ENCODE assay signal across 9 mouse cellular contexts in the genomic region with DNA sequence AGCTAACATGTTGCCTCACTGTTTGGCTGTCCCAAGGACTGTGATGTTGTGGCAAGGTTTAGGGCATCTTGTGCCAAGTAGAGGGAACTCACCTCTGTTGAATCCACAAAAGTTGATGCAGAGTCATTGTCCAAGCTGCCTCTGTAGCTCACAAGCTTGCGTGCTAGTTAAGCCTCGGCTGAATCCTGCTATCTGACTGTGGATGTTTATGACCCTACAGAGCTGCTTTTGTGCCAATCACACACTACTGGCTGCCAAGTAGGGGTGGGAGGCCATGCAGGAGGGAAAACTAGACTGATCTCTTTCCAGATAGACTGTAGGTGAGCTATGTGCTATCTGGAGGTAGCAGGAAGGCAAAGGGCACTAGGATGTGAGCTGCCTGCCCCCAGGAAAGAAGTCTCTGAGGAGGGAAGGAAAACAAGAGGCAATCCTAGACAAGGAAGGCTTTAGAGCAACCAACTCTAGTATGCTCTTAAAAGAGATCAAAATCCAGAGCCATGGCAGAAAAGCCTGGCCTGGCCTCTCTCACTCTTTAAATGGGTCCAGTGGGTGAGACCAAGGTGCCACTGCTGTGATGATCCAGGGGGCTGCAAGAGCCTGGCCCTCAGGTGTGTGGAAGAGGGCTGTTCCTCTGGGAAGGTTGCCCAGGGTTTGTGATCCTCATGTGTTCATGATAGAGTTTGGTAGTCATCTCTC. TPM values are rescaled to one million over a fixed set of nuclear protein-coding genes. Genes with fewer than 3 reads are reported as not detected.
DNase-seq lines count a peak whose midpoint lies in the region; ATAC-seq and TF ChIP-seq lines count a peak whose summit lies in the region.
"Had no signal": no experiment of that assay in that cellular context is flagged by ENCODE, and none has a peak within 500 bp of the region (broad histone marks: within the 10 kb centered on the region; RNA-seq: fewer than 3 reads in every experiment).

No protein-coding gene starts in this region.

- H3K9me3 ChIP-seq in embryonic facial prominence, embryonic 14.5 days (ENCODE audit: control insufficient read depth, low read length) = peaks cover 50% of the 10 kb centered on the region
- peaks cover 52% of the 10 kb centered on the region for H3K9me3 ChIP-seq in intestine, postnatal 0 days (ENCODE audit: control insufficient read depth)

- ATAC-seq in embryonic facial prominence, embryonic 14.5 days (ENCODE audit: low read depth) = no peak
- peak; percentile 76 for ATAC-seq in intestine, postnatal 0 days

- intact Hi-C loops in gastrocnemius, postnatal 14 days (cut with DNase I; ENCODE audit: low total_unique reads) = no loop called here

- no peaks in the 10 kb centered on the region for H3K4me1 ChIP-seq in embryonic facial prominence, embryonic 14.5 days (ENCODE audit: control insufficient read depth, insufficient read depth, low read length)
- H3K4me1 ChIP-seq in intestine, postnatal 0 days (replicated peaks; ENCODE audit: control insufficient read depth, insufficient read depth, low read length) = no peaks in the 10 kb centered on the region
- peaks cover 16% of the 10 kb centered on the region; the same call in 1 of the 2 replicates for H3K4me1 ChIP-seq in small intestine, adult 2 months (ENCODE audit: control insufficient read depth, insufficient read depth, insufficient read length, low read length)

- no peak overlapping the region for H3K9ac ChIP-seq in embryonic facial prominence, embryonic 14.5 days (ENCODE audit: low read depth, low read length)
- H3K9ac ChIP-seq in intestine, postnatal 0 days (ENCODE audit: low read depth, low read length) = no peak overlapping the region

- H3K4me3 ChIP-seq in embryonic facial prominence, embryonic 14.5 days (ENCODE audit: low read depth, low read length) = no peak overlapping the region
- H3K4me3 ChIP-seq in intestine, postnatal 0 days (ENCODE audit: low read depth, low read length) = 0 out of 2 replicates have a peak overlapping the region, but pooled peaks have one; percentile 0
- H3K4me3 ChIP-seq in small intestine, adult 2 months (ENCODE audit: low read depth, low read length) = peak overlapping the region; percentile 21; the same call in 1 of the 2 replicates
- H3K4me3 ChIP-seq in layer of hippocampus, adult 2 months = no peak overlapping the region

- no peaks in the 10 kb centered on the region for H3K27me3 ChIP-seq in embryonic facial prominence, embryonic 14.5 days (replicated peaks; ENCODE audit: control insufficient read depth, insufficient read depth, low read length)
- H3K27me3 ChIP-seq in intestine, postnatal 0 days (replicated peaks; ENCODE audit: control insufficient read depth, insufficient read depth, low read length) = no peaks in the 10 kb centered on the region
- no peaks in the 10 kb centered on the region for H3K27me3 ChIP-seq in small intestine, adult 2 months (ENCODE audit: control insufficient read depth, insufficient read depth, low read length)

- no peak overlapping the region for H3K4me2 ChIP-seq in embryonic facial prominence, embryonic 14.5 days (ENCODE audit: low read depth, low read length)
- H3K4me2 ChIP-seq in intestine, postnatal 0 days (replicated peaks; ENCODE audit: low read depth) = peak overlapping the region; percentile 9

- TF ChIP-seq POLR2A in small intestine, adult 2 months (IDR thresholded peaks at IDR 0.05; ENCODE audit: low read depth, low read length) = no peak

- TF ChIP-seq CTCF in intestine, postnatal 0 days (IDR thresholded peaks at IDR 0.05; ENCODE audit: low read depth) = no peak
- TF ChIP-seq CTCF in small intestine, adult 2 months (IDR thresholded peaks at IDR 0.05; ENCODE audit: extremely low read depth, insufficient read length, insufficient replicate concordance, low read depth, low read length) = no peak
- TF ChIP-seq CTCF in layer of hippocampus, adult 2 months (conservative IDR thresholded peaks at IDR 0.05) = no peak

- peak; percentile 3 for DNase-seq in gastrocnemius, adult 18-20 months (ENCODE audit: low spot score)
- no peak for DNase-seq in gastrocnemius, postnatal 14 days
- DNase-seq in 3134 (ENCODE audit: extremely low read depth, insufficient read length, low spot score) = peak; percentile 5
- peak; percentile 7 for DNase-seq in embryonic facial prominence, embryonic 14.5 days (ENCODE audit: low spot score)
- no peak for DNase-seq in layer of hippocampus, adult 2 months (ENCODE audit: low spot score in 2 of 2)
- DNase-seq in layer of hippocampus, adult 9-10 months (ENCODE audit: low spot score) = no peak

- H3K36me3 ChIP-seq in embryonic facial prominence, embryonic 14.5 days (ENCODE audit: control insufficient read depth, insufficient read depth, low read length) = no peaks in the 10 kb centered on the region
- no peaks in the 10 kb centered on the region for H3K36me3 ChIP-seq in intestine, postnatal 0 days (ENCODE audit: control insufficient read depth, insufficient read depth)
- peaks cover 8% of the 10 kb centered on the region for H3K36me3 ChIP-seq in small intestine, adult 2 months (ENCODE audit: control insufficient read depth, insufficient read depth, low read length)

- no peak overlapping the region for H3K27ac ChIP-seq in embryonic facial prominence, embryonic 14.5 days (replicated peaks; ENCODE audit: low read depth, low read length)
- H3K27ac ChIP-seq in intestine, postnatal 0 days (ENCODE audit: low read depth, low read length) = peak overlapping the region; percentile 15
- H3K27ac ChIP-seq in small intestine, adult 2 months (ENCODE audit: insufficient read depth, low read depth, low read length) = peak overlapping the region; percentile 65
- H3K27ac ChIP-seq in layer of hippocampus, adult 2 months = no peak overlapping the region

- WGBS in embryonic facial prominence, embryonic 14.5 days = 78% methylated on average over 2 of the region's 2 CpGs
- WGBS in intestine, postnatal 0 days = 70% methylated on average over 2 of the region's 2 CpGs
- WGBS in small intestine, adult 2 months = 44% methylated on average over 2 of the region's 2 CpGs

RNA-seq across cellular contexts. Expression of a gene that starts 2.2 kb away (rescaled TPM):
- under 1 TPM in 1 of 2 experiments, not detected in 1; 0.09 TPM for total RNA-seq in gastrocnemius, adult 18-20 months (2021)
- total RNA-seq in gastrocnemius, postnatal 14 days (2021) = under 1 TPM in 1 of 2 experiments, not detected in 1; 0.12 TPM
- polyA plus RNA-seq in embryonic facial prominence, embryonic 14.5 days (2014; fragmentation: Nextera tagmentation; extraction: Ambion mirVana) = 0.93 and 1.6 TPM in 2 replicates
- polyA plus RNA-seq in intestine, postnatal 0 days (2015; fragmentation: Nextera tagmentation; extraction: Ambion mirVana) = 80.7 and 84.0 TPM in 2 replicates
- 21.8 and 88.2 TPM in 2 replicates for polyA plus RNA-seq in small intestine, adult 2 months (2012; rRNA removed)
- not detected for total RNA-seq in layer of hippocampus, adult 2 months (2021)
- polyA plus RNA-seq: neural tube, embryonic 14.5 days had no signal

RNA-seq across cellular contexts. Expression of a gene that starts 8.3 kb away (rescaled TPM):
- not detected for total RNA-seq in gastrocnemius, adult 18-20 months (2021)
- under 1 TPM; 0.22 to 0.39 TPM for total RNA-seq in gastrocnemius, postnatal 14 days (2021)
- polyA plus RNA-seq in embryonic facial prominence, embryonic 14.5 days (2014; fragmentation: Nextera tagmentation; extraction: Ambion mirVana) = 8.7 and 11.9 TPM in 2 replicates
- polyA plus RNA-seq in intestine, postnatal 0 days (2015; fragmentation: Nextera tagmentation; extraction: Ambion mirVana) = 11.5 and 13.7 TPM in 2 replicates
- 2.7 and 5.3 TPM in 2 replicates for polyA plus RNA-seq in small intestine, adult 2 months (2012; rRNA removed)
- 1 to 10 TPM; 2.9 to 3.8 TPM for total RNA-seq in layer of hippocampus, adult 2 months (2021)

RNA-seq across cellular contexts. Expression of a gene that starts 12.9 kb away (rescaled TPM):
- total RNA-seq in gastrocnemius, adult 18-20 months (2021) = not detected
- not detected for total RNA-seq in gastrocnemius, postnatal 14 days (2021)
- 1.7 and 2.2 TPM in 2 replicates for polyA plus RNA-seq in embryonic facial prominence, embryonic 14.5 days (2014; fragmentation: Nextera tagmentation; extraction: Ambion mirVana)
- 0.29 and 0.94 TPM in 2 replicates for polyA plus RNA-seq in intestine, postnatal 0 days (2015; fragmentation: Nextera tagmentation; extraction: Ambion mirVana)
- polyA plus RNA-seq in small intestine, adult 2 months (2012; rRNA removed) = 0.11 and 0.35 TPM in 2 replicates
- total RNA-seq in layer of hippocampus, adult 2 months (2021) = under 1 TPM in 1 of 2 experiments, not detected in 1; 0.38 TPM

RNA-seq across cellular contexts. Expression of a gene that starts 13.5 kb away (rescaled TPM):
- total RNA-seq in gastrocnemius, adult 18-20 months (2021) = under 1 TPM in 1 of 2 experiments, not detected in 1; 0.09 TPM
- total RNA-seq in gastrocnemius, postnatal 14 days (2021) = not detected
- polyA plus RNA-seq in embryonic facial prominence, embryonic 14.5 days (2014; fragmentation: Nextera tagmentation; extraction: Ambion mirVana) = 0.22 TPM in 1 of 2 replicates, not detected in the other
- polyA plus RNA-seq in intestine, postnatal 0 days (2015; fragmentation: Nextera tagmentation; extraction: Ambion mirVana) = 0.05 and 0.16 TPM in 2 replicates
- 0.09 and 0.38 TPM in 2 replicates for polyA plus RNA-seq in small intestine, adult 2 months (2012; rRNA removed)
- total RNA-seq in layer of hippocampus, adult 2 months (2021) = not detected

RNA-seq across cellular contexts. Expression of a gene that starts 48.1 kb away (rescaled TPM):
- total RNA-seq in gastrocnemius, adult 18-20 months (2021) = under 1 TPM in 1 of 2 experiments, not detected in 1; 0.14 TPM
- total RNA-seq in gastrocnemius, postnatal 14 days (2021) = under 1 TPM; 0.14 to 0.33 TPM
- not detected in 2 replicates for polyA plus RNA-seq in embryonic facial prominence, embryonic 14.5 days (2014; fragmentation: Nextera tagmentation; extraction: Ambion mirVana)
- not detected in 2 replicates for polyA plus RNA-seq in intestine, postnatal 0 days (2015; fragmentation: Nextera tagmentation; extraction: Ambion mirVana)
- polyA plus RNA-seq in small intestine, adult 2 months (2012; rRNA removed) = 0.28 and 0.34 TPM in 2 replicates
- total RNA-seq in layer of hippocampus, adult 2 months (2021) = under 1 TPM in 1 of 2 experiments, not detected in 1; 0.44 TPM
- polyA plus RNA-seq: neural tube, embryonic 14.5 days had no signal

Comparison
In these comparisons a context has a peak if more than half of its experiments do, and no peak if none do; other contexts are left out.
1. DNase-seq: peak in gastrocnemius, adult 18-20 months (single experiment), 3134 (single experiment) and embryonic facial prominence, embryonic 14.5 days (single experiment); none in gastrocnemius, postnatal 14 days (single experiment), layer of hippocampus, adult 2 months (0 of 2) and layer of hippocampus, adult 9-10 months (single experiment).
2. H3K27ac ChIP-seq: peak in intestine, postnatal 0 days (single experiment) and small intestine, adult 2 months (single experiment); none in embryonic facial prominence, embryonic 14.5 days (single experiment) and layer of hippocampus, adult 2 months (single experiment).
3. H3K4me3 ChIP-seq: peak in intestine, postnatal 0 days (single experiment) and small intestine, adult 2 months (single experiment); none in embryonic facial prominence, embryonic 14.5 days (single experiment) and layer of hippocampus, adult 2 months (single experiment).